Mouse (Mus musculus): Measurements from ENCODE around the gene Nsf.

GRCm38 (mm10) chr11:103858760-103859159, 95.1 kb downstream of the Nsf start:
- TF ChIP-seq CTCF (IDR thresholded peaks at IDR 0.05; ENCODE audit: extremely low read depth, insufficient read depth, low read length) = no peak
- TF ChIP-seq POLR2A (IDR thresholded peaks at IDR 0.05; ENCODE audit: extremely low read depth, insufficient read depth, low read length) = no peak
